Mouse (Mus musculus): Measurements from ENCODE around the gene Cfap74. TPM values are rescaled to one million over a fixed set of nuclear protein-coding genes. Genes with fewer than 3 reads are reported as not detected.

Gene Cfap74
- polyA plus RNA-seq, 1 experiment from 2014 or later: 3.8 TPM

- 81% methylated on average over 9 of the region's 9 CpGs for WGBS
These were observed 80.3 kb downstream of the Cfap74 start for GRCm38 (mm10) chr4:155489101-155489970.

GRCm38 (mm10) chr4:155490456-155490855 lies 81.5 kb downstream of the Cfap74 start:
- 33% methylated on average over 5 of the region's 5 CpGs for WGBS
- H3K27ac ChIP-seq: peak overlapping the region; percentile 96
- no peaks in the 10 kb centered on the region for H3K36me3 ChIP-seq
- ATAC-seq (ENCODE audit: insufficient number of reproducible peaks, insufficient read depth, low FRiP score, low TSS enrichment, low read depth): no peak
- no peaks in the 10 kb centered on the region for H3K9me3 ChIP-seq
- H3K4me2 ChIP-seq: peak overlapping the region; percentile 84
- H3K9ac ChIP-seq: peak overlapping the region; percentile 100
- H3K4me1 ChIP-seq: peaks cover 39% of the 10 kb centered on the region
- H3K4me3 ChIP-seq: peak overlapping the region; percentile 99
- H3K27me3 ChIP-seq: no peaks in the 10 kb centered on the region

More at GRCm38 (mm10) chr4:155489101-155489970, 80.3 kb downstream of the Cfap74 start:
- no peaks in the 10 kb centered on the region for H3K27me3 ChIP-seq
- no peak overlapping the region for H3K4me3 ChIP-seq
- peaks cover 36% of the 10 kb centered on the region for H3K4me1 ChIP-seq
- no peak for ATAC-seq (ENCODE audit: insufficient number of reproducible peaks, insufficient read depth, low FRiP score, low TSS enrichment, low read depth)
- H3K4me2 ChIP-seq: no peak overlapping the region
- peak overlapping the region; percentile 73 for H3K27ac ChIP-seq
- no peaks in the 10 kb centered on the region for H3K9me3 ChIP-seq
- no peak overlapping the region for H3K9ac ChIP-seq
- H3K36me3 ChIP-seq: no peaks in the 10 kb centered on the region

- 1% methylated on average over 59 of the region's 60 CpGs for WGBS
- peak within 1 kb of the TSS; percentile 96 for H3K27ac ChIP-seq
- no peaks in the 10 kb centered on the region for H3K36me3 ChIP-seq
- H3K4me1 ChIP-seq: peaks cover 39% of the 10 kb centered on the region
- no peaks in the 10 kb centered on the region for H3K9me3 ChIP-seq
- H3K9ac ChIP-seq: peak within 1 kb of the TSS; percentile 100
- H3K4me2 ChIP-seq: peak within 1 kb of the TSS; percentile 84
- no peaks in the 10 kb centered on the region for H3K27me3 ChIP-seq
- ATAC-seq (ENCODE audit: insufficient number of reproducible peaks, insufficient read depth, low FRiP score, low TSS enrichment, low read depth): peak; percentile 80
- peak within 1 kb of the TSS; percentile 99 for H3K4me3 ChIP-seq
These were observed 82.1 kb downstream of the Cfap74 start, which contains the start of gene Gnb1 for GRCm38 (mm10) chr4:155490990-155491504. Gene Gnb1 (plus strand): TSS chr4:155491361.

- Histone ChIP-seq H3K27me3 (no peaks in the 10 kb centered on the region), H3K4me1 (peaks cover 39% of the 10 kb centered on the region), H3K4me3 (peak overlapping the region; percentile 99), H3K9me3 (no peaks in the 10 kb centered on the region), H3K27ac (peak overlapping the region; percentile 96), H3K9ac (peak overlapping the region; percentile 100), H3K36me3 (no peaks in the 10 kb centered on the region; the same call in 1 of the 2 replicates), H3K4me2 (peak overlapping the region; percentile 84)
- peak; percentile 45 for ATAC-seq (ENCODE audit: insufficient number of reproducible peaks, insufficient read depth, low FRiP score, low TSS enrichment, low read depth)
- WGBS: under 1% methylated on average over 53 of the region's 54 CpGs
These were observed 82.6 kb downstream of the Cfap74 start for GRCm38 (mm10) chr4:155491529-155492130.

- H3K36me3 ChIP-seq: no peaks in the 10 kb centered on the region; the same call in 1 of the 2 replicates
- H3K9ac ChIP-seq: peak overlapping the region; percentile 100
- peak overlapping the region; percentile 84 for H3K4me2 ChIP-seq
- under 1% methylated on average over 40 of the region's 51 CpGs for WGBS
- peak overlapping the region; percentile 96 for H3K27ac ChIP-seq
- peaks cover 39% of the 10 kb centered on the region for H3K4me1 ChIP-seq
- H3K27me3 ChIP-seq: no peaks in the 10 kb centered on the region
- no peaks in the 10 kb centered on the region for H3K9me3 ChIP-seq
- H3K4me3 ChIP-seq: peak overlapping the region; percentile 99
- ATAC-seq (ENCODE audit: insufficient number of reproducible peaks, insufficient read depth, low FRiP score, low TSS enrichment, low read depth): no peak
These were observed 83.2 kb downstream of the Cfap74 start for GRCm38 (mm10) chr4:155492131-155492633.

GRCm38 (mm10) chr4:155494891-155495290 lies 85.9 kb downstream of the Cfap74 start:
- Histone ChIP-seq H3K4me1 (peaks cover 22% of the 10 kb centered on the region), H3K27me3 (no peaks in the 10 kb centered on the region), H3K4me3 (no peak overlapping the region), H3K9ac (no peak overlapping the region), H3K4me2 (no peak overlapping the region), H3K36me3 (no peaks in the 10 kb centered on the region; the same call in 1 of the 2 replicates), H3K27ac (no peak overlapping the region), H3K9me3 (no peaks in the 10 kb centered on the region)
- WGBS: 79% methylated on average over 4 of the region's 4 CpGs
- no peak for ATAC-seq (ENCODE audit: insufficient number of reproducible peaks, insufficient read depth, low FRiP score, low TSS enrichment, low read depth)

- no peaks in the 10 kb centered on the region for H3K9me3 ChIP-seq
- H3K36me3 ChIP-seq: peaks cover 4% of the 10 kb centered on the region; the same call in 1 of the 2 replicates
- 72% methylated on average over 3 of the region's 3 CpGs for WGBS
- H3K9ac ChIP-seq: no peak overlapping the region
- no peak overlapping the region for H3K27ac ChIP-seq
- no peak overlapping the region for H3K4me3 ChIP-seq
- no peak for ATAC-seq (ENCODE audit: insufficient number of reproducible peaks, insufficient read depth, low FRiP score, low TSS enrichment, low read depth)
- H3K4me1 ChIP-seq: peaks cover 15% of the 10 kb centered on the region
- H3K27me3 ChIP-seq: no peaks in the 10 kb centered on the region
- H3K4me2 ChIP-seq: no peak overlapping the region
These were observed 89.0 kb downstream of the Cfap74 start for GRCm38 (mm10) chr4:155497963-155498362.

GRCm38 (mm10) chr4:155501126-155501525 lies 92.1 kb downstream of the Cfap74 start:
- Histone ChIP-seq H3K9ac (no peak overlapping the region), H3K4me3 (no peak overlapping the region), H3K4me1 (peaks cover 11% of the 10 kb centered on the region), H3K27ac (no peak overlapping the region), H3K36me3 (peaks cover 6% of the 10 kb centered on the region; the same call in 1 of the 2 replicates), H3K27me3 (no peaks in the 10 kb centered on the region), H3K9me3 (no peaks in the 10 kb centered on the region), H3K4me2 (no peak overlapping the region)
- 83% methylated on average over 2 of the region's 2 CpGs for WGBS
- ATAC-seq (ENCODE audit: insufficient number of reproducible peaks, insufficient read depth, low FRiP score, low TSS enrichment, low read depth): no peak

- H3K27me3 ChIP-seq: no peaks in the 10 kb centered on the region
- H3K9me3 ChIP-seq: no peaks in the 10 kb centered on the region
- 80% methylated on average over 8 of the region's 8 CpGs for whole genome bisulfite sequencing
- no peak overlapping the region for H3K4me2 ChIP-seq
- no peak for ATAC-seq (ENCODE audit: insufficient number of reproducible peaks, insufficient read depth, low FRiP score, low TSS enrichment, low read depth)
- H3K4me1 ChIP-seq: peaks cover 15% of the 10 kb centered on the region
- no peak overlapping the region for H3K27ac ChIP-seq
- 0 out of 2 replicates have a peak, but pooled peaks cover 6% of the 10 kb centered on the region for H3K36me3 ChIP-seq
- H3K4me3 ChIP-seq: no peak overlapping the region
- H3K9ac ChIP-seq: no peak overlapping the region
These were observed 96.1 kb downstream of the Cfap74 start for GRCm38 (mm10) chr4:155505067-155505466.

GRCm38 (mm10) chr4:155505671-155506295 lies 96.8 kb downstream of the Cfap74 start:
- no peak for ATAC-seq (ENCODE audit: insufficient number of reproducible peaks, insufficient read depth, low FRiP score, low TSS enrichment, low read depth)
- no peaks in the 10 kb centered on the region for H3K27me3 ChIP-seq
- peaks cover 18% of the 10 kb centered on the region for H3K4me1 ChIP-seq
- WGBS: 84% methylated on average over 5 of the region's 5 CpGs
- H3K27ac ChIP-seq: no peak overlapping the region
- no peaks in the 10 kb centered on the region for H3K9me3 ChIP-seq
- 0 out of 2 replicates have a peak, but pooled peaks cover 6% of the 10 kb centered on the region for H3K36me3 ChIP-seq
- no peak overlapping the region for H3K4me2 ChIP-seq
- no peak overlapping the region for H3K9ac ChIP-seq
- no peak overlapping the region for H3K4me3 ChIP-seq

GRCm38 (mm10) chr4:155508614-155509013 lies 99.6 kb downstream of the Cfap74 start:
- no peaks in the 10 kb centered on the region for H3K9me3 ChIP-seq
- no peaks in the 10 kb centered on the region for H3K27me3 ChIP-seq
- no peak for ATAC-seq (ENCODE audit: insufficient number of reproducible peaks, insufficient read depth, low FRiP score, low TSS enrichment, low read depth)
- WGBS: 89% methylated on average over 4 of the region's 4 CpGs
- H3K4me1 ChIP-seq: peaks cover 25% of the 10 kb centered on the region
- no peak overlapping the region for H3K4me2 ChIP-seq
- no peak overlapping the region for H3K4me3 ChIP-seq
- no peak overlapping the region for H3K9ac ChIP-seq
- 0 out of 2 replicates have a peak, but pooled peaks cover 2% of the 10 kb centered on the region for H3K36me3 ChIP-seq
- H3K27ac ChIP-seq: no peak overlapping the region

Measured in embryonic facial prominence, embryonic 13.5 days (tissue).